Mouse (Mus musculus) lung, postnatal 0 days (tissue): Measurements from ENCODE around the gene Gng7. TPM values are rescaled to one million over a fixed set of nuclear protein-coding genes. Genes with fewer than 3 reads are reported as not detected.

Experiments used
- ATAC-seq: fragments of 200-750 bp; cut with Nextera tagmentation; 2 replicates; pipeline ENCODE4 v1.8.0; 2017; ENCODE audit warnings: moderate library complexity
- DNase-seq: peaks from one replicate; pipeline ENCODE4 v3.0.0-alpha.2; 2016; ENCODE audit warnings: low spot score
- H3K27ac ChIP-seq: fragments of 300-500 bp; sonication (generic); 2 replicates; pipeline ENCODE4 v1.5.1; 2014; ENCODE audit warnings: antibody characterized with exemption, mild to moderate bottlenecking, low read length, mixed read lengths
- H3K27me3 ChIP-seq: fragments of 300-500 bp; sonication (generic); replicated peaks from 2 replicates; pipeline ENCODE4 v1.6.1; 2014; ENCODE audit warnings: low read length, mixed read lengths; ENCODE audit not compliant: insufficient read depth
- H3K36me3 ChIP-seq: fragments of 300-500 bp; sonication (generic); 2 replicates; pipeline ENCODE4 v1.6.1; 2014; ENCODE audit warnings: low read length, mixed read lengths; ENCODE audit not compliant: insufficient read depth
- H3K4me1 ChIP-seq: fragments of 300-500 bp; sonication (generic); 2 replicates; pipeline ENCODE4 v1.6.1; 2014; ENCODE audit warnings: antibody characterized with exemption, low read depth, low read length, mixed read lengths; ENCODE audit not compliant: insufficient read depth
- H3K4me2 ChIP-seq: fragments of 300-500 bp; sonication (generic); replicated peaks from 2 replicates; pipeline ENCODE4 v1.6.1; 2014; ENCODE audit warnings: low read depth, mild to moderate bottlenecking, low read length, moderate library complexity, mixed read lengths
- H3K4me3 ChIP-seq: fragments of 300-500 bp; sonication (generic); 2 replicates; pipeline ENCODE4 v1.5.1; 2014; ENCODE audit warnings: low read depth, low read length
- H3K9ac ChIP-seq: fragments of 300-500 bp; sonication (generic); replicated peaks from 2 replicates; pipeline ENCODE4 v1.6.1; 2014; ENCODE audit warnings: low read depth, mild to moderate bottlenecking
- H3K9me3 ChIP-seq: fragments of 300-500 bp; sonication (generic); 2 replicates; pipeline ENCODE4 v1.6.1; 2016; ENCODE audit warnings: low read length, mixed read lengths
- CTCF ChIP-seq: IDR thresholded peaks from 2 replicates; pipeline ENCODE4 v1.5.1; 2016; ENCODE audit warnings: antibody characterized with exemption, mild to moderate bottlenecking
- EP300 ChIP-seq: IDR thresholded peaks from 2 replicates; pipeline ENCODE4 v1.6.1; 2016; ENCODE audit warnings: antibody characterized with exemption, mild to moderate bottlenecking, control low read depth
- WGBS: fragments of 180-500 bp; shearing (Covaris S2); extraction: QIAGEN DNeasy Blood & Tissue Kit; methylation state at CpG from one replicate; pipeline ENCODE4 v1.1.7; 2014; 5-methylcytosine and 5-hydroxymethylcytosine counted together
- polyA plus RNA-seq: library from polyadenylated mRNA; unstranded; fragments of >200 nt; fragmentation: Nextera tagmentation; extraction: Ambion mirVana; gene quantifications from 2 replicates; pipeline ENCODE4 v1.2.1, GENCODE M21; 2015

Gng7 gene
- polyA plus RNA-seq, 1 experiment from 2014 or later: 1.0 TPM

DNA sequence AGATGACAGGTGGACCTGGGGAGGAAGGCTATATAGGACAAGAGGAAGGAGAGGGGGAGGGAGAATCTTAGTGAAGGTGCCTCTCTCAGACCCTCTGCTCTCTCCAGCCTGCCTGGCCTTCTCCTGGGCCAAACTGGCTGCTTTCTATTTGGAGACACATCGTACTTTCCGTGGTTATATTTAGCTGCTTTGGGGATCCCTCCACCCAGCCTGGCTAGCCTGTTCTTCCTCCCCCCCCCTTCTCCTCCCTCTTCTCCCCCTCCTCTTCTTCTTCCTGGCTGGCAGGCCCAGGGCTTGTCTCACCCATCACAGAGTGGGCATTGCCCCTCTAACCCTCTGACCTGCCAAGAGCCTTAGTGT, 73.8 kb downstream of the Gng7 start:
- Histone ChIP-seq H3K4me2 (no peak overlapping the region), H3K27me3 (no peaks in the 10 kb centered on the region), H3K4me3 (no peak overlapping the region), H3K36me3 (no peaks in the 10 kb centered on the region), H3K9me3 (no peaks in the 10 kb centered on the region), H3K9ac (no peak overlapping the region), H3K27ac (peak overlapping the region; percentile 73; the same call in 1 of the 2 replicates), H3K4me1 (peaks cover 48% of the 10 kb centered on the region)
- 4% methylated on average over 2 of the region's 2 CpGs for WGBS
- ATAC-seq (no peak), DNase-seq (no peak)
- TF ChIP-seq CTCF (no peak), EP300 (no peak)

DNA sequence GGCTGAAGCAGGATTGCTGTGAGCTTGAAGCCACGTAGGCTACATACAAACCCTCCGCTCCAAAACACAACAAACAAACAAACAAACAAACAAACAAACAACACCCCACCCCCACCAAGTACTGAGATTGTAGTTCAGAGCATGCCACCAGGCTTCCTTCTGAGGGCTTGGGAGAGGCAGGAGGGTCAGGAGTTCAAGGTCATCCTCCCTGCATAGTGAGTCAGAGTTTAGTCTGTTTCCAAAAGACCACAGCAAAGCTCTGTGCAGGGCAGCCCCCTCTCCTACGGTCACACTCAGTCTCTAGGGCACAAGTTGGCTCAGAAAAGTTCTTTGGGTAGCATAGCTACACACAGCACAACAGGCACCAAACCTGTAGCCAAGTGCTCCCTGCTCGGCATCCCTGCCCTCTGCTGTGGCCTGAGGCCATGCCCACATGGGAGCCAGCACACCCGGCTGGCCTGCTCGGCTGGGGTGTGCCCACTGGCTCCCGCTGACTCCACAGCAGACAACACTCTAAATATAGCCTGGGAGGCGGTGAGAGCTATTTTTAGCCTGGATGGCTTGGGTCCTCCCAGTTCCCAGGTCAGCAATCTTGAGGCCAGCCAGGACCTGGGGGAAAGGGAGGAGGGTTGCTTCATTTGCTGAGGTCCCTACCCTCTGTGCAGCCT, 74.3 kb downstream of the Gng7 start:
- peak overlapping the region; percentile 73 for H3K27ac ChIP-seq
- 14% methylated on average over 8 of the region's 8 CpGs for WGBS
- TF ChIP-seq EP300 (0 out of 2 replicates have a peak, but pooled peaks have one; percentile 27), CTCF (no peak)
- peaks cover 53% of the 10 kb centered on the region for H3K4me1 ChIP-seq
- ATAC-seq (peak; percentile 59), DNase-seq (peak; percentile 92)
- H3K4me3 ChIP-seq: no peak overlapping the region
- no peaks in the 10 kb centered on the region for H3K27me3 ChIP-seq
- H3K9me3 ChIP-seq: no peaks in the 10 kb centered on the region
- H3K36me3 ChIP-seq: no peaks in the 10 kb centered on the region
- no peak overlapping the region for H3K9ac ChIP-seq
- H3K4me2 ChIP-seq: peak overlapping the region; percentile 62

DNA sequence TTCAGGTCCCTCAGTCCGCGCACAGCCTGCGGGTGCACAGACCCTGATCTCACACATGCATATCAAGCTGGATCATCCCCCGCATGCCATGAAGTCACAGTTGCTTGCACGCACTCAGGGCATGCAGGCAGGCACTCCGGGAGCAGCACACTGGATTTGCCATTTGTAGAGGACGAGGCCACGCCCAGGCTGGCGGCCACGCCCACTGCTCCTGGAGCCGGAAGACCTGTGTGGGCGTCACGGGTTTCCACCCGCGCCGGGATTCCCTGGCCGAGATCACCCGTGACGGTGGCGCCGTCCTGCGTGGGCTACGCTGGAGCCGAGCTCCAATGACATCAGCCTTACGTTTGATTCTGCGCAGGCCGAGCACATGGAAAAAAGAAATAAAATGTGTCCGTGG, 75.1 kb downstream of the Gng7 start:
- ATAC-seq (peak; percentile 55), DNase-seq (peak; percentile 90)
- TF ChIP-seq CTCF (no peak), EP300 (no peak)
- H3K4me2 ChIP-seq: peak overlapping the region; percentile 62
- no peaks in the 10 kb centered on the region for H3K9me3 ChIP-seq
- H3K27ac ChIP-seq: peak overlapping the region; percentile 73; the same call in 1 of the 2 replicates
- H3K9ac ChIP-seq: no peak overlapping the region
- peaks cover 56% of the 10 kb centered on the region for H3K4me1 ChIP-seq
- no peaks in the 10 kb centered on the region for H3K36me3 ChIP-seq
- peak overlapping the region; percentile 24 for H3K4me3 ChIP-seq
- WGBS: 5% methylated on average over 28 of the region's 28 CpGs
- H3K27me3 ChIP-seq: no peaks in the 10 kb centered on the region

DNA sequence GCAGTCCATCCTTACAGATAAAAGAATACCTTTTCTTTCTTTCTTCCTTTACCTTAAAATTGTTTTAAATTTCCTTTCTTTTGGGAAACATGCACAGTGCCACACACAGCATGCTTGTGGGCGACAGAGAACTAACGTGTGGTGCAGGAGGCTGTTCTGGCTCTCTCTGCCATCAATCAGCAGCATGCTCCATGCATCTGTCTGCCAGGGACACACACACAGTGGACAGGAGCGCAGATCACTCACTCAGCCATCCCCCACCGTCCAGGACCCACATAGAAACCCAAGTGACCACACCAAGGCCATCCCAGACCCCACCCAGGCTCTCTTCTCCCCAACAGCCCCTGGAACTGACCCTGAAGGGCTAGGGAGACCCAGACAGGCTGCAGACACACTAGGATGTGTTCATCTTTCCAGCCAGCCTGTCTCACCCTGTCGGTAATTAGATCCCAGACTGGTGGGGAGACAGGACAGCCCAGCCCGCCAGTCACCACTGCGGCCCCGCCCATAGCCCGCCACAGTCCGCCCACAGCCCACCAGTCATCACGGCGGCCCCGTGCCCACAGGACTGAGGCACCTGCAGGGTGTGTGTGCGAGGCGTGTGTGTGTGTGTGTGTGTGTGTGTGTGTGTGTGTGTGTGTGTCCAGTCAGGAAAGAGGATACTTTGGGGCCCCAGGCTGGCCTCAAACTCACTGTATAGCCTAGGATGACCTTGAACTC, 75.8 kb downstream of the Gng7 start:
- WGBS: 21% methylated on average over 11 of the region's 15 CpGs
- Histone ChIP-seq H3K27ac (no peak overlapping the region), H3K9me3 (no peaks in the 10 kb centered on the region), H3K4me2 (peak overlapping the region; percentile 62), H3K4me3 (peak overlapping the region; percentile 24; the same call in 1 of the 2 replicates), H3K9ac (no peak overlapping the region), H3K27me3 (no peaks in the 10 kb centered on the region), H3K4me1 (peaks cover 56% of the 10 kb centered on the region), H3K36me3 (no peaks in the 10 kb centered on the region)
- no peak for TF ChIP-seq EP300
- TF ChIP-seq CTCF: no peak
- ATAC-seq (no peak), DNase-seq (peak; percentile 28)

DNA sequence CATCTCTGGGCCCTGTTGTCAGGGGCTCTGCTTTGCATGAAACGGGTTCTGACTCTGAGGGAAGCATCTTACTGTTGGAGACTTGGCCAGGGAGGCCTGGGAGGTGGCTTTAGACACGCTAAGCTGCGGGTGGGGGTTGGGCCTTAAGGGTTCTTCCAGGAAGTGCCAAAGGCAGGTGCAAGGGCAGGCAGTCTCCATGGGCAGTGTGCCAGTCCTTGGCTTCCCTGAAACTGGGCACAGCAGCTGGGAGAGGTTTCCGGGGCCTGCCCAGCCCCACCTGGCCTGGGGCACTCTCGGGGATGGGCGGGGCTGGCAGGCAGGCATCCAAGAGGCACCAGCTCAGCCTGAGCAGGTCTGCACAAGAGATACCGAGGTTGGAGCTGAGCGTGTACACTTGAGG, 77.1 kb downstream of the Gng7 start:
- no peaks in the 10 kb centered on the region for H3K36me3 ChIP-seq
- no peak overlapping the region for H3K9ac ChIP-seq
- DNase-seq (peak; percentile 93), ATAC-seq (peak; percentile 71)
- H3K27ac ChIP-seq: peak overlapping the region; percentile 59
- peak overlapping the region; percentile 6; the same call in 1 of the 2 replicates for H3K4me2 ChIP-seq
- 22% methylated on average over 7 of the region's 8 CpGs for WGBS
- no peaks in the 10 kb centered on the region for H3K27me3 ChIP-seq
- H3K4me3 ChIP-seq: no peak overlapping the region
- TF ChIP-seq EP300: peak; percentile 79
- no peak for TF ChIP-seq CTCF
- no peaks in the 10 kb centered on the region for H3K9me3 ChIP-seq
- H3K4me1 ChIP-seq: peaks cover 60% of the 10 kb centered on the region

DNA sequence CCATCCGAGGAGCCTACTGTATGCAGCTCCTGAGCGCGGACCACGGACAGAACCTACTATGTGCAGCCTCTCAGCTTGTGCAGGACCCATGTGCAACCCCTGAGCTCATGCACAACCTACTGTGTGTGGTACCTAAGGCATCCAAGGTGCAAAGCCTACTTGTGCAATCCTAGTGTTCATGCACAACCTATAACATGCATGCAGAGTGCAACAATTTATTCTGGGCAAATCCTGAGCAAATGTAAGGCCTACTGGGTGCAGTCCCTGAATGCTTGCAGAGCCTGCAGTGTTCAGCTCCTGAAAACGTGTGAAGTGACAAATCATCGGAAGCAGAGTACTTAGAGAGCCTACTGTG, 78.0 kb downstream of the Gng7 start:
- no peak overlapping the region for H3K27ac ChIP-seq
- H3K9ac ChIP-seq: no peak overlapping the region
- H3K9me3 ChIP-seq: no peaks in the 10 kb centered on the region
- H3K36me3 ChIP-seq: no peaks in the 10 kb centered on the region
- no peak for ATAC-seq
- DNase-seq: no peak
- H3K4me1 ChIP-seq: peaks cover 68% of the 10 kb centered on the region
- 12% methylated on average over 6 of the region's 6 CpGs for WGBS
- H3K4me3 ChIP-seq: 0 out of 2 replicates have a peak overlapping the region, but pooled peaks have one; percentile 23
- peak overlapping the region; percentile 73 for H3K4me2 ChIP-seq
- TF ChIP-seq EP300 (no peak), CTCF (no peak)
- H3K27me3 ChIP-seq: no peaks in the 10 kb centered on the region
